Mouse (Mus musculus) ES-E14 (cell line): ENCODE results near the gene Pgap3.

Experiments
- HCFC1 ChIP-seq: IDR thresholded peaks from 2 replicates; pipeline ENCODE4 v1.6.1; 2012; ENCODE audit warnings: low read length, inconsistent platforms, borderline replicate concordance; ENCODE audit not compliant: insufficient read depth
- ZC3H11A ChIP-seq: IDR thresholded peaks from 2 replicates; pipeline ENCODE4 v1.6.1; 2012; ENCODE audit warnings: low read depth, mild to moderate bottlenecking, inconsistent platforms, low read length, borderline replicate concordance
- ZNF384 ChIP-seq: IDR thresholded peaks from 2 replicates; pipeline ENCODE4 v1.6.1; 2012; ENCODE audit warnings: low read depth, low read length, inconsistent platforms

DNA sequence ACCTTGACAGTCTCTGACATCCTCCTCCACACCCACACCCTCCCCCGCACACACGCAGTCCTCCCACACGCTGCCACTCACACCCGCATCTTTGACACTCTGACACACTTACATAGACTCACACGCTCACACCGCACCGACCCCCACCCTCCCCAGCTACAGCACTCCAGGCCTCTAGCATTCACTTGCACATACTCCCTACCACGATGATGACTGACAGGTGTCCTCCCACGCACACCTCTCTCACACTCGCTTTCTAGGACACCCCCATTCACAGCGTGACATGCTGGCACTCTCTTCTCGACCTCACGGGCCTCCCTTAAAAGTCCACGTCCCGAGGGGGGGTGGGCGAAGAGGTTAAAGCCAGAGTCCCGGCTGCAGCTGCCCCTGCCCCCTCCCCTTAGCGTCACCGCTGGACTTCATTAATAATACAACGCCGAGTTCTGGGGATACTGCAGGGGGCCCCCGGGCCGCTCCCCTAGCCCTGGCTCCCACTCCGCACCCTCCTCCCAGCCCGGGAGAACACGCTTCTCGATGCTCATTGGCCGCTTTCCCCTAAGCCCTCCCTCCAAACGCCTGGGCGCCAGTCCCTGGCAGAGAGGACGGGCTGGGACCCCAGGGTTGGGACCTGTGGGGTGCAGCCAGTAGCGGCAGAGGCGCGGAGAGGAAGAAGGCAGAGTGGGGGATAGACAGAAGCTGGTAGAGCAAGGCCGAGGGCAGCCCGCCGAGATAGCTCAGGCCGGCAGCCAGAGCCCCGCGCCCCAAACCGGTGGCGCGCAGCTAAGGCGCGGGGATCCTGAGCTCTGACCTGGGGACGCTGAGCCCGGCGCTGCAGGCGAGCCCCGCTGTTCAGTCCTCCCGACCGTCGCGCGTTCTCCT is 52.0 kb downstream of the Pgap3 start, which contains the start of gene Ppp1r1b:
- TF ChIP-seq ZNF384 (no peak), HCFC1 (no peak), ZC3H11A (no peak)
